Mouse (Mus musculus) stomach, postnatal 0 days (tissue): ENCODE data around the gene Gm8229.
"Not testable (repeated sequence)": the region's sequence is repeated elsewhere in the genome, so short reads cannot be mapped to it uniquely, and the experiment has no call there.

Experiments used
- CTCF ChIP-seq: IDR thresholded peaks from 2 replicates; pipeline ENCODE4 v1.5.1; 2016; ENCODE audit warnings: antibody characterized with exemption, low read depth, mild to moderate bottlenecking, moderate library complexity
- EP300 ChIP-seq: optimal IDR thresholded peaks from 2 replicates; pipeline ENCODE3; 2016; ENCODE audit warnings: antibody characterized with exemption

GRCm38 (mm10) chr14:44338484-44338883, 26.7 kb upstream of the Gm8229 start, which contains the start of gene Gm5930:
- TF ChIP-seq EP300, CTCF: not testable (repeated sequence)
